Mouse (Mus musculus): ENCODE data around the gene Mnt.
"Not testable (repeated sequence)": the region's sequence is repeated elsewhere in the genome, so short reads cannot be mapped to it uniquely, and the experiment has no call there.

Gene Mnt

DNA sequence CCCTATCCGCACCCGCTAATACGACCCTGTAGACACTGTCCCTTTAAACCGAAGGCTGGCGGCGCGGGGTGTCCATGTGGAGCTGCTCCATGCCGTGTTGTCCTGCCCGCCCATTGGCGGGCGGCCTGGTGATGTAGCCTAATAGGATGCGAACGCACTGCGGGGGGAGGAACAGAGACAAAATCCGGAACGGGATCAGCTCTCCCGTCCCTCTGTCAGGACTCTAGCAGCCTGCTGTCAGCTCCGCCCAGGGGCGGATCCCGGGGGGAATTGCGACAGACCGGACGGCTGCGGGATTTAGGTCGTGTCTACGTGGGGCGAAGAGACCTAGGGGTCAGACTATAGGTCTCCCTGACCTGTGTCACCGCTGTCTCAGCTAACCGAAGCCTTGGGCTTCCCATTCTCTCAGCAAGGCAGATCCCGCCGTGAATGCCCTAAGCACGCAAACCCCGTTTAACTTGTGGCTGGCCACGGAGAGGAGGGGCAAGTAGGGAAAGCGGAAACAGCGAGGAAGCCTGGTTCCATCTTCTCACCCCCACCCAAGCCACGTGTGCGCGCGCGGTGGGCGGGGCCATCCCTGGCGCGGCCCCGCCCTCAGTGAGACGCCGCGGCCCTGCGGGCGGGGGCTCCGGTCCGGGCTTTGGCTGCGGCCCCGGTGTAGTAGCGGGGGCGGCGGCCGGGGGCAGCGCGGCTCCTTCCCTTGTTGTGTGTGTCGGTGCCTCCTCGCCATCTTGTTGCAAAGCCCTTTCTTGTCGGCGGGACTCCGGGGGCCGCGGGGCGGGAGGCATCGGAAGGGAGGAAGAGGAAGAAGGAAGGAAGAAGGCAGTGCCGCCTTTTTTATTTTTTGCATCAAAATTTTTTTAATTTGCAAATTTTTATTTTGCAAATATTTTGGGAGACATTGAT, at the start of gene Mnt:
Gene Mnt (plus strand): TSS at position 665 of the 906 bp plus-strand sequence.
- peak; percentile 100 for DNase-seq

DNA sequence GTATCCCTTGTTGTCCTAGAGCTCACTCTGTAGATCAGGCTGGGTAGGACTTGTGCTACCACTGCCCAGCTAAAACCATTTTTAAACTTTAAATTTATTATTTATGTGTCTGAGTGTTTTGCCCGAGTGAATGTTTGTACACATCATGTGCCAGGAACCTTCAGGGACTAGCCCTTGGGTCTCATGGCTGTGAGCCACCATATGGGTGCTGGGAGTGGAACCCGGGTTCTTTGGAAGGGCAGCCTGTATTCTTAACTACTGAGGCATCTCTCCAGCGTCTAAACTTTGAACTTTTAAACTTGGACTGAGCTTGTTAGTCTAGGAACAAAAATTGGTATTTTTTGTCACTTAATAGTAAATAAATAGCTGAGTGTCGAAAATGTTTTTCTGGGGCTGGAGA, 37.8 kb upstream of the Mnt start:
- no peak for DNase-seq

DNA sequence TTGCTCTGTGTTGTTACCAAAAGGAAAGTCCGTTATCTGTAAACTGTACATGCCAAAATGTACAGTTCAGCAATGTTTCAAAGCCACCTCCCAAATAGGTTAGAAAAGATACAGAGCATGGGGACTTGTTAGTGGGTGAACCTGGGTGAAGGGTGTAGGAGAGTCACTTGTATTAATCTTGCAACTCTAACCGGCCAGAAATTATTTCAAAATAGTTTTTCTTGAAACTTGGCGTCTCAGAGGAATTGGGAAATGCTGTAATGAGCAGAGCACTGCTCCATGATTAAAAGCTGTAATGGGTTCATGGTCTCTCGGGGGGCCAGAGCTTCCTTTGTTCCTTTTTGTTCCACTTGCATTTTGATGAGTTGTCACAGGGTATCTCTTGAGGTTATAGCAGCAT, 30.1 kb upstream of the Mnt start:
- no peak for DNase-seq

DNA sequence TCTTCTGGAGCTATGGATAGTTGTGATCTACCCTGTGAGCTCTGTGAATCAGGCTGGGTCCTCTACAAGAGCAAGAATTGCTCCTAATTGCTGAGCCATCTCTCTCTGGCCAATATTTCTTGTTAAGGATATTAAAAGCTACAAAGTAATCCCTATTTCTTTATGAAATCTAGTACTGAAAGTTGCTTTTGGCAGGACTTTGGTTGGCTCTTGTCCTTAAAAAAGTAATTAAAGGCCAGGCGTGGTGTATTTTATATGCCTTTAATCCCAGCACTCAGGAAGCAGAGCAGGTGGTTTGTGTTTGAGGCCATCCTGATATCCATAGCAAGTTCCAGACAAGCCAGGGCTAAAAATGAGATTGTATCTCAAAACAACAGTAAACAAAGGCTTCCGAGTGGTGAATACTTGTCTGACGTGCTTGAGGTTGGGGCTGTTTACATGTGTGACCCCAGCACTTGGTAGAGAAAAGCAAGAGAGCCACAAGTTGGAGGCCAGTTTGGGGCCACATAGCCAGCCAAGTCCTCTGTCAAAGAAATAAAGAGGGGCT, 26.6 kb upstream of the Mnt start:
- peak; percentile 30 for DNase-seq

DNA sequence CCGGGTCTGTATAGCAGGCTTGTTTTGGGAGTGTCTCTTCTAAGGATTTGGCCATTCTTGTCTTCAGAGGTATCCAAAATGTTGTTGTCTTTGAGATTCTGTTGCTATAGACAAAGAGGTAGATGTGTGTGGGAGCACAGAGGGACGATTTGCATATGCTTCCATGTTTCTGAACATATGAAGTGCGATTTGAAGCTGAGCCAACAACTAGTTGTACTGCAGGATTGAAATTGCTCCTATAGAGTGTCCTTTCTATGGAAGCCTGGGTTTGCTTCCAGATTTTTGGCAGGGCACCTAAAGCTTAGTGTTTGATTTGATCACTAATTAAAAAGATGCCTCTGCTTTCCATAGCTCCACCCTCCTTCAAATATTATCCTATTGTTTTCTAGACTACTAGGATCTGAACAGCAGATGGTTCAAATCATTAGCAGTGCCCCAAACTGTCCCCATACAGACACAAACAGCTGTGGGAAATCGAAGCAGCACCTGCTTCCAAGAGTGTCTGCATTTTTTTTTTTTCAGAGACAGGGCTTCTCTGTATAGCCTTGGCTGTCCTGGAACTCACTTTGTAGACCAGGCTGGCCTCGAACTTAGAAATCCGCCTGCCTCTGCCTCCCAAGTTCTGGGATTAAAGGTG, 23.4 kb upstream of the Mnt start:
- DNase-seq = no peak

DNA sequence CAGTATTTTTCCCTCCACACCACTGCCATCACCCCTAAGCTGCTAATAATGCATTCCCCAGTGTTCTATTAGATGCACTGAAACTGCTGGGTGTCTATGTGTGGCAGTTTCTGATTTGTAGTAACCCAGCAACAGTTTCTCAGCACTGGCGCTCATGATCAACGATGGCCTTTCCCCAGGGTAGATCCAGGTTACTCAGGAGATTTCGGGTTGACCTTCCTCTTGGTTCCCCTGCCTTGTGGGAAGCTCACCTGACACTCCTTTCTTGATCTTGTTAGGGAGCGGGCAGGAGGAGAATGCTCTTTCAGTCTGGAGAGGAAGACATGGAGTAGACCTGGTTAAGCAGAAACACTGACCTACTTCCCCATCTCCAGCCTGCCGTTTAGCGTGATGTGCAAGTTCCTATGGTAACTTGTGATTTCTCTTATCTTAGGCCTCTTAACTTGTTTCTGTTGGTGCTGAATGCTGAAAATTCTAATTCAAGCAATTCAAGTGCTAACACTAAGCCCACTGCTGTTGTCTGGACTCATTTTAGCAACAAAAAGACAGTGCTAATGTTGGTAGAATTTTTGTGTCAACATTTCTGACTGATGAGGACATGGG, 22.4 kb upstream of the Mnt start:
- DNase-seq = no peak

DNA sequence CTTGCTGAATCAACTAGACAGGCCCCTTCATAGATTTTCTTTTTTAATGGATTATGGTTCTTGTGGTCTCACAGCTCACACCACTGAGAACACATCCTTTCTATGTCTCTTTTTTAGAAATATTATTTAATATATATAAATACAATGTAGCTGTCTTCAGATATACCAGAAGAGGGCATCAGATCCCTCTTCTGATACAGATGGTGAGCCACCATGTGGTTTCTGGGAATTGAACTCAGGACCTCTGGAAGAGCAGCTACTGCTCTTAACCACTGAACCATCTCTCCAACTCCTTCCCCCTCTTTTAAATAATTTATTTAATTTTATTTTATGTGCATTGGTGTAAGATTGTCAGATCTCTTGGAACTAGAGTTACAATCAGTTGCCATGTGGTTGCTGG, 20.6 kb upstream of the Mnt start:
- DNase-seq = no peak

DNA sequence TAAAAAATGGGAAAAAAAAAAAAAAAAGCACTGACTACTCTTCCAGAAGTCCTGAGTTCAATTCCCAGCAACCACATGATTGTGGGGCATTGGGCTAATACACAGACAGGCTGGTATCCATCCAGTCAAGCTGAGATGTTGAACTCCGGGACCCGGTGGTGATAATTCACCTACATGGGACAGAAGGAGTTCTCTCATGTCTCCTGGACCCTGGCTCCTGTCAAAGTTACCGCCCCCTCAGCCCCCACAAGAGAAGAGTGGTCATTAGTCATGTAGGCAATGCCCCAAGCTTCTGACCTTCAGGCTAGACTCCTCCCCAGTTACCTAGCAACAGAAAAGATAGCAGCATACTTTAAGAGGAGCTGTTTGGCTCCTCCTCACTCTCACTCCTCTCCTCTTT, 19.7 kb upstream of the Mnt start:
- not testable (repeated sequence) for DNase-seq

DNA sequence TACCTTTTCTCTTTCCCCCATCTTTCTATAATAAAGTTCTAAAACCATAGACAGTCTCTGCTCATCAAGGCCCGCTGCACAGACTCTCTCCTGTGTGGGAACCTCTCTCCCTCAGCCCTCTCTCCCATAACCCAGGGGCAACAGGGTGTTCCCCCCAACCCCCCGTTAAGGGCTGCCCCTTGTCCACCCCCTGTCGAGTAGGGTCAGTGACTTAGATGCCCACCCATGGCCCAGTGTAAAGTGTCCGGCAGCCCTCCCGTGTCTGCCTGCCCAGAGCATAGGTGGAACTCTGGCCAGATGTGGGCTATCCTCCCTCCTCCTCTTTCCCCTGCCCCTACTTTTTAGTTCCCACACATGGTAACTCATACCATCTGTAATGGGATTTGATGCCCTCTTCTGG, 19.2 kb upstream of the Mnt start:
- no peak for DNase-seq

DNA sequence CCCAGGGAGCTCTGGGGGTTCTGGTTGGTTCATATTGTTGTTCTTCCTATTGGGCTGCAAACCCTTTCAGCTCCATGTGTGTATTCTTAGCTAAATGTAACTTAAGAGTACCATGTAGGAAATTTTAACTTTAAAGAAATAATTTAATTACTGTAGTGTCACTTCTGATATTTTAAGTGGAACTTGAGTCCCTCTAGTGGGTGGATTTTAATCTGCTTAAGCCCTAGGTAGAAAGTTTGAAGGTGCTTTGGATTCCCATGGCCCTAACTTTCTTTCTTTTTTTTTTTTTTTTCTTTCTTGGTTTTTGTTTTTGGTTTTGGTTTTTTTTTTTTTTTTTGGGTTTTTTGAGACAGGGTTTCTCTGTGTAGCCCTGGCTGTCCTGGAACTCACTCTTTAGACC, 14.9 kb upstream of the Mnt start:
- no peak for DNase-seq

DNA sequence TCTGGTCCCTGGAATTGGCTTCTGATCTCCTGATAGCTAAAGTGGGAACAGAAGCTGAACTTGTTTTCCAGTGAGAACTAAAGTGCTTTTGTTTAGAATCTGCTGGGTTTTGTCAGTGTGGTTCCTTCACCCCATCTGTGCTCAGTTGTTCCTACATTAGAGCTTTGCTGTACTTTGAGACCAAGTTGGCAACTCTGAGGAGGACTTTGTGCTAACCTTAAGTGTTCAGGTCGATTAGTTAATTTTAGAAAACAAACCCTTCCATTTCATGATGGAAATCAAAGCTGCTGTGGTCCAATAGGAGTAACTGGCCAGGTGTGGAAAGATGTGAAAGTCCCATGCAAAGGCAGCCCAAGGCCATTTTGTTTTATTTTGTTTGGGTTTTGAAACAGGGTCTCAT, 9.8 kb upstream of the Mnt start:
- no peak for DNase-seq

DNA sequence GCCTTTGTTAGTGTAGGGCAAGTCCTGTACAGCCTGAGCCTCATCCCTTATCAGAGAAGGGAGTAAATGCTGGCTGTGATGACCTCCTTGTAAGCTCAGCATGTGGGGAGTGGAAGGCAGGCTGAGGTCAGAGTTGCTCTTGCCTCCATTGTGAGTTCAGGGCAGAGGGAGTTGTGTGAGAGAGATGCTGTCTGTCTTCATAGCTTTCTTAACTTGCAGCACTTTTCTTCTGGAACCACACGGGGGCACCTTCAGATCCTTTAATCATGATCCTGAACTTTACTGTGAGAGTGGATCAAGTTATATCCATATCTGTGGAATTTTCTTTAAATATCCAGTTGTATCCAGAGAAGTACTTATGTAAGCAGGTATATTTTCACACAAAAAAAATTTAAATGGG, 9.3 kb upstream of the Mnt start:
- DNase-seq = peak; percentile 64

DNA sequence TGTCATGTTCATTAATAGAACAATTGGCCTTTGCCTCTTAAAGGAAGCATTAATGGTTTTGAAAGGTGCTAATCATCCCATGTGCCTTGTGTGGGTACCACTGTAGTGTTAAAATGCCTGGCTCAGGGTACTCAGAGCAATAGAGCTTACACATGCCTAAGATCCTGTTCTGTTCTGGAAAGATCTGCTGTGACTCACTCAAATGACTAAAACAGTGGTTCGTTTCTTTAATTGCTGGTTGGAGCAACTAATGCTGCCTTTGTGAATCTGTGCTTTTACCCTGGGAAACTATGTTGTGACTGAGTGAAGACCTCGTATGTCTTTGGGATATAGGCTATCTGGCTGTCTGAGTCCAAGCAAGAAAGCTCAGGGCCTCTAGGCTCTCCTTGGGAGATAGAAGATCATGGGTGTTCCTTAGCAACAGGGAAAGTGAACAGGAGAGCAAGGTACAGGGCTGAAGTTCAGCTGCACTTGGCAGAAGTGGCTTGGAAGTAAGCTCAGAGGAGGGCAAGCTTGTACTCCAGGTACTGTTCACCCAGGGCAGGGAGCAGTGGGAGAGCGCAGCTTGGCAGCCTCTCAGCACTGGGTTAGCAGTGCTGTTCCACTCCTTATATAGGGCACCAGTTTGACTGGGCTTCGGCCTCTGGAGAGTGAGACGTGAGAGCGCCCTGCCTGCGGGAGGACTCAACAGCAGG, 7.8 kb upstream of the Mnt start:
- DNase-seq = peak; percentile 81

DNA sequence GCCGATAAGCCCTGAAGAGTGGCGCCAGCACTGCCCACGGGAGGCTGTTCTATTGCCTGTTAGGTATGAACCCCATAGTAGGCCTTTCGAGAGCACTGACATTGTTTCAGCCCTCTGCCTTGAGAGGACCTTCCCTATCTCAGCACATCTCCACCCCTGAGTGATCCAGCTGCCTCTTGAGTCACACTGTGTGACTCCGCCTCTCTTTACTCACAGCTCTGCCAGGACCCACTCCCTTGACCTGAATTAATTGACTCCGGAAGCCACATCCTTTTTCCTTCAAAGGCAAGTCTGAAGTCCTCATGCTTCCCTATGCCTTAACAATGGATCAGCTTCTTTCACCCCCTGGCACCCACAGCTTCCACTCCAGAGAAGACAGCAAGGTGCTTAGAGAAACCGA, 4.6 kb upstream of the Mnt start:
- peak; percentile 67 for DNase-seq

DNA sequence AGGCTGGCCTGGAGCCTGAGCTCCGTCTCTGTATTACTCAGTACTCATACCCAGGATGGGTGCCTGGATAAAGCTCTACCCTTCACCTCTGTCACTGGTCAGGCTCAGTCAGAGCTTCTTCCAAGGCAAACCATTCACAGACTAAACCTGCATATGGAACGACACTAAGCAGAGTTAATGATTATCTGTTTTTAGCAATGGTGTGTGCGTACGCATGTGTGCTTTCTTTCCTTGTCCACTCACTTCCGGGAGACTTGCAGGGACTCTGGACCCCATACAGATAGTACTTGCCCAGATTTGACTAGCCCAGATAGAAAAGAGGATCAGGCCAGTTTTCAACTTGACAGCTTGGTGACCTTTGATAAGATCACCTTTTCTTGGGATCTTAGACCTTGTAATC, 4.0 kb upstream of the Mnt start:
- DNase-seq = no peak

DNA sequence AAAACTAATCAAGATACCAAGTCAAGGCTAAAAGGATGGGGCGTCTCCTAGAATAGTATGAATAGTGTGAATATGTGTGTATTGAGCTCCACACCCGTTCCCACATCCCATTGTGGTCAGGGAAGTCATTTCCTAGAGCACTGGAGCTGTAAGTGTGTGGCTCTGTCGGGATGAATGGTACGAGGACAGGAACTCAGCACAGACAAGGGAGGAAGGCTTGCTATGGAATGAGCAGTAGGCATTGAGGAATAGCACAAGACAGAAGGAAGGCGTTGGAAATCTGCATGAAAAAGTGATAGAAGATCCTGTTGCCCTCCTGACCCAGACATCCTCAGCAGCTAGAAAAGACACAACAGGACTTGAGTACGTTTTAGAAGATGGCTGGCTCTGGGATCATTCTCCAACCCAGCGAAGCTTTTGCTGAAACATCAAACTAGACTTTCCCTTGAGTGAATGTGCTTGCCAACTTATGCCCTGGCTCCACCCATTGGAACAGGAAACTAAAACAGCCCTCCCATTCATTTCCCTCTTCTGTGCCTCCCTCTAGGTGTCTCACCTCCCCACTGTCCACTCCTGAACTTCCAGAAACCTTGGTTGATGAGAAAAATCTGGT, 2.8 kb upstream of the Mnt start:
- no peak for DNase-seq

DNA sequence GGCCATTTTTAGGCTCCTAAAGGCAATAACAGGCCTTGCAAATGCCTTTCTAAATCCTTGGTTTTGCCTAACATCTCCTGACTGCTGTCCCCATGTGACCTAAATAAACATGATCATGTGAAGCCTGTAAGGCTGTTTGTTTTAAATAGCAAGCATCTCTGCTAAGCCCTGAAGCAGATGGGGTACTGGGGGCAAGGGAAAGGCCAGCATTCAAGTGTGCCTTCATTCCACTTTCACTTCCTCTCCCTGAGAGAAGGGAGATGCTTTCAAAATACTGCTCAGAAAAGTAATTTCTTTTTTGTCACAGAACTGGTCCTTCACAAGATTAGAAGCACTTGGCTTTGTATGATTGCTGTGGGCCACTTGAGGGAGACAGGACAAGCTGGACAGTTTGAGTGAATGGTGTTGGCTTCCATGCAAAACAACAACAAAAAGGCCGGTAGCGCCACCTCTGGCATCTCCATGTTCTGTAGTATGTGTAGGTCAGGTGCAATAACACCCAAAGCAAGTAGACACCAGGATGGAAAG, 2.3 kb upstream of the Mnt start:
- no peak for DNase-seq

DNA sequence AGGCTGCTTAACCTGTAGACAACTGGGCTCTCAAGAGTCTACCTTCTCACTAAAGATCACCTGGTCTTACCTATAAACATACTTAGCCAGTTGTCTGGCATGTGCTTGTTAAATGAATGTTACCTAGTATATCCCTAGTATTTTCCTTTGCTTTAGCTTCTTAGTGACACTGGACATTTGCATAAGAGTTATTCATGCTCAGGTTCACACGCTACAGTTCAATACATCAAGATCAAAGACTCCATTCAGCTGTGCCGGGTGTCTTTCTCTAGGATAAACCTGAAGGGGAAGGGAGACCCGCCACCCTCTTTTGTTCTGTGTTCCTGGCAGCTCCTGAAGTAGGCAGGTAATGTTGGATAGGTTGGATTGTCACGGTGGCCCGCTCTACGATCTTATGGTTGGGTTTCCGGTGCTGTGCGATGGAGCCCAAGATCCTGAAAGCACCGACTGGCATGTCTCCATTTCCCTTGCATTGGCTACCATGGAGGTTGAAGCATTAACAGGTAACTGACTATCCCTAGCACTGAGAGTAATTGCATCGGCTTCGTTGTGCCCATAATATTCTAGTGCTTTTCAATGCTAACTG, 1.7 kb upstream of the Mnt start:
- DNase-seq = no peak

DNA sequence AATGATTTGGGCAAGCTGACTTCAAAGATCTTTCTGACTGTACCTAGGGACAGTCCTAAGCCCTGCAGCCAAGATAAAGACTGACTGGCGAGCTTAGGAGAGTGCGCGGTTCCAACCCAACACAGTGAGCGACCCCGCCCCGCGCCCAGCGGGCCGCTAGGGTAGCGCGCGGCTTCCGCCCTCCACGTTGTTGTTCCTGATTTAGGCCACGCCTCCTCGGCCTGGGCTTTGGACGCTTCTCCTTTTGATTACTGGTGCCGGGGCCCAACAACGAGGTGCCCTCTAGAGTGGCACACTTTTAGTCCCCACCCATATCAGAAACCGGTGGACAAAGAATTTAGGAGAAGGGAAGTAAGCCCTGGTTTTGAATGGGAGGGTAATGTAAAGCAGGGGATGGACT, 908 bp upstream of the Mnt start:
- peak; percentile 91 for DNase-seq

DNA sequence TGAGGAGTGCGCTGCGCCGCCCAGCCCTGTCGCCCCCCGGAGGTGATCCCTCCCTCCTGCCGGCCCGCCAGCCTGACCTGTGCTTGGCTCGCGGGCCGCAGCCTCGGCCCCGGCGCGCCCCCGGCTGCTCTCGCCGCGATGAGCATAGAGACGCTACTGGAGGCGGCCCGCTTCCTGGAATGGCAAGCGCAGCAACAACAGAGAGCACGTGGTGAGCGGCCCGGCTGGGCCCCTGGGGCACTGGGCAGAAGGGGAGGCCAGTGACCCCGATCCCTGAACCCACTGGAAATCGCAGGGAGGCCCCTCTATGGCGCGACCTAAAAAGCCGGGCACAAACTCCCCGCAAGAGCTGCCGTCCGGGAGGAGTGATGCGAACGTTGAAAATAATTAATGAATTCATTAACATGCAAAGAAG, 478 bp downstream of the Mnt start:
- DNase-seq = peak; percentile 75

DNA sequence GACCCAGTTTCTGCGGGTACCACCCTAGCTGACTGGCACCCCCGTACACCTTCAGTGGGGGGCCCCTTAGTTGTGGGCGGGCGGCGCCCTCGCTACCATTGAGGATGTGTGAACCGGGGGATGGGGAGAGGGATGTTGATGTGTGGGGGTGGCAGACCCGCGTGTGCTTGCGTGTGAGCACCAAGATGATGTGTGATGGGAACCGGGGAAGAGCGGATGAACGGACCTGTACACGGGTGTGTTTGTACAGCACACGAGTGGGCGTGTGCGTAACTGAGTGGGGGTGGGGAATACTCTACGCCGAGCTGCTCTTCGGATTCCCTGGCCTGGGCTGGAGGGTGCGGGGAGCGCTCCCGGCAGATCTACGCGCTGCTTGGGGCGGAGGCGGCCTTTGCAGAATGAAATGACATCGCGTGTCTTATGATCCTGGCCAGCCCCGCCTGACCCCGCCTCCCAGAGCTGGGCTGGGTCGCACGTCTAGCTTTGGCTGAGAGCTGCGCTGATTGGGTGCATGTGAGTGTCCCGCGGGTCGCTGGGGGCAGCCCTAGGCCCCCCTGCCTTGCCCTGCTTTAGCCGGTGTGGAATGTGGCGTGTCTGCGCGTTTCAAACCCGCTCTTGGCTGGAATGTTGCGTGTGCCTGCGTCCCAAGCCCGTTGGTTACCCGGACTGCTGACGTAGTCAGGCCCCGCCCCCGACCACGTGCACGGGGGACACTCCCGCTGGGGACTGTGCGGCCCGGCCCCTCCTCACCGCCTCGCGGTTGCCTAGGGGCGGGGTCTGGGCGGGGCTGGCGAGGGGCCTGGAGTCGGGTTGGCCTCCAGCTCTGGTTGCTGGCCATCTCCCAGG, 1.1 kb downstream of the Mnt start:
- DNase-seq = peak; percentile 100

Measured in kidney, postnatal 14 days (tissue).